Mouse (Mus musculus) splenic B cell, adult 2 months (primary cell): Measurements from ENCODE around the gene 4930512M02Rik.

ENCODE experiments used
- DNase-seq: peaks from one replicate; pipeline ENCODE4 v3.0.0-alpha.2; 2011; ENCODE audit warnings: low read depth, low spot score
- H3K27me3 ChIP-seq: 2 replicates; pipeline ENCODE4 v1.6.1; 2012; ENCODE audit warnings: mild to moderate bottlenecking, low read length, moderate library complexity, mixed read lengths; ENCODE audit not compliant: control insufficient read depth, poor library complexity, insufficient read depth, severe bottlenecking
- H3K36me3 ChIP-seq: 2 replicates; pipeline ENCODE4 v1.6.1; 2012; ENCODE audit warnings: mild to moderate bottlenecking, low read length, moderate library complexity, mixed read lengths; ENCODE audit not compliant: control insufficient read depth, poor library complexity, insufficient read depth, severe bottlenecking

Gene 4930512M02Rik

DNA sequence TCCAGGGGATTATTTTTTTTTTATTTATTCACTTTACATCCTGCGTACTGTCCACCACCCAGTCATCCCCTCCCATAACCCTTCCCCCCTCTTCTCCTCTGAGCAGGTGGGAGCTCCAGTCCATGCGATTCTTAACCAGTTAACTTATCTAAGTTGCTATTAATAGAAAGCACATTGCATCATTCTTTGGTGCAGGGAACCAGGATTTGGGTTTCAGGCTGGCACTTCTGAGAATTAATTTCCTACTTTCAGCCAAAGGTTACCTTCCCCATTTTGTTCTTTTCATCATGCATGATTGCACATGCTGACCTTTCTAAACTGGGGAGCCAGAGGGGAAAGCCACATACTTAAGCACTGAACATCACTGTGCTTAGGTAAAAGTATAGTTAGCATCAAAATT lies 40.3 kb downstream of the 4930512M02Rik start:
- Histone ChIP-seq H3K36me3 (no peaks in the 10 kb centered on the region; the same call in 1 of the 2 replicates), H3K27me3 (no peaks in the 10 kb centered on the region; the same call in 1 of the 2 replicates)
- DNase-seq, result peak; percentile 23

- H3K36me3 ChIP-seq, result no peaks in the 10 kb centered on the region; the same call in 1 of the 2 replicates
- H3K27me3 ChIP-seq, result no peaks in the 10 kb centered on the region; the same call in 1 of the 2 replicates
- DNase-seq, result no peak
These were observed 41.2 kb downstream of the 4930512M02Rik start for GRCm38 (mm10) chr11:11586423-11586822.

DNA sequence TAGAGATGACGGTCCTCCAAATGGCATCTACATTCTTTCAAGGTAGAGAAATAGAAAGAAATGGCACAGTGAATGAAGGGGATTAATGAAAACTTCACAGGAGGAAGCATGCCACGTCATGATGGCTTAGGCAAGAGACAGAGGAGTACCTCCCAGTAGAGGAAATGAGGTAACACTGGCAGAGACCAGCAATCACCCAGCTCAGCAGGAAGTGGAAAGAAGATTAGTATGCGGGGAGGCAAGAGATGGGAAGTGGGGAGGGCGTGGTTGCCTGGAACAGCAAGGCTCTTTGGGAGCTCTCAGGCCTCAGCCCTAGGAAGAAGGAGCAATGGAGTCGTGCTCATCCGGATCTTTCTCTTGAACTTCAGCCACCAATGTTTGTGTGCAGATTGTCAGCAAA lies 53.9 kb downstream of the 4930512M02Rik start:
- Histone ChIP-seq H3K36me3 (no peaks in the 10 kb centered on the region; the same call in 1 of the 2 replicates), H3K27me3 (no peaks in the 10 kb centered on the region)
- DNase-seq, result peak; percentile 43

DNA sequence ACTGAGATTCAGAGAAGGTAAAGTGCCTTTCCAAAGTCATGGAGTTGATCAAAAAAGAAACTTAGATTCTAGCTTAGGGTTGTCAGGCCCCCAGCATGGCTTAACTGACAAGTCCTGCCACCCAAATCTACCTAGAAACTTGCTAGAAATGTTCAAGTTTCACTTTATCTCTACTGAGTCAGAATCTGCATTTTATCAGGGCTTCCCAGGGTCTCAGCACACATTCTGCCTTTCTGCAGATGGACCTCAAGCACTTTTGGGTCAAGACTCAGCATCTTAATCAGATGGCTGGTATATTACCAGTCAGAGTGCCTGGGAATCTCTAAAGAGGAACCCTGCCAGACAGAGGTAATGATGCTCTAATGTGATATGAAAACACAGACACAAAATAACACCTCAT lies 56.9 kb downstream of the 4930512M02Rik start:
- no peak for DNase-seq
- H3K27me3 ChIP-seq, result no peaks in the 10 kb centered on the region
- no peaks in the 10 kb centered on the region; the same call in 1 of the 2 replicates for H3K36me3 ChIP-seq

GRCm38 (mm10) chr11:11569466-11570132 lies 58.0 kb downstream of the 4930512M02Rik start:
- Histone ChIP-seq H3K36me3 (no peaks in the 10 kb centered on the region; the same call in 1 of the 2 replicates), H3K27me3 (no peaks in the 10 kb centered on the region)
- DNase-seq, result peak; percentile 78

- DNase-seq, result no peak
- H3K36me3 ChIP-seq, result no peaks in the 10 kb centered on the region; the same call in 1 of the 2 replicates
- no peaks in the 10 kb centered on the region for H3K27me3 ChIP-seq
These were observed 59.6 kb downstream of the 4930512M02Rik start for GRCm38 (mm10) chr11:11568033-11568432.

DNA sequence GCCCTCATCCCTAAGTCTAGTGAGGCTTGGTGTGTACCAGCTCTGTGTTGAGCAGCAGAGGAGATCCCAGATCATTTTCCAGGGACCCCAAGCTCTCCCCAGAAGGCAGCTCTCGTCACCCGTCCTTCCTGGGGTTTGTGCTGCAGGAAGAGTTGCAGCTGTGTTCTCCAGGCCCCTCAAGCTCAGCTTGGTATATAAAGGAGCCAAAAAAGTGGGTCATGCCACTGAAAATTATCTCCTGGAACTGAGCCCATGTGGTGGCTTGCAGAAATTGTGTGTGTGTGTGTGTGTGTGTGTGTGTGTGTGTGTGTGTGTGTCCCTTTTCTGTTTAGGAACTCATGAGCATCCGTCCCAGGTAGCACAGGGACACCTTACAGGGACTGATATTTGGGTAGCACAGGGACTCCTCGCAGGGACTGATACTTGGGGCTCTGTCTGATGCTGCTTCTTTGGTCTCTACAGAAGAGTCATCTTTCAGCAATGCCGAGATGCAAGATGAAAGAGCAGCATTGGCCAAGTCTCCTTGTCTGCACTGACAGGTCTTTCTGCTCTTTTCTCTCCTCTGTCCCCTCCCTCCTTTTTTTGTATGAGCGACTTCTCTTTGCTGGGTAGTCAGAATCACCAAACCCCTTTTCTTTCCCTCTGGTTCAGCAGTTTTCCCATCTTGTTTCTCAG lies 62.4 kb downstream of the 4930512M02Rik start:
- DNase-seq, result no peak
- no peaks in the 10 kb centered on the region for H3K27me3 ChIP-seq
- no peaks in the 10 kb centered on the region; the same call in 1 of the 2 replicates for H3K36me3 ChIP-seq

DNA sequence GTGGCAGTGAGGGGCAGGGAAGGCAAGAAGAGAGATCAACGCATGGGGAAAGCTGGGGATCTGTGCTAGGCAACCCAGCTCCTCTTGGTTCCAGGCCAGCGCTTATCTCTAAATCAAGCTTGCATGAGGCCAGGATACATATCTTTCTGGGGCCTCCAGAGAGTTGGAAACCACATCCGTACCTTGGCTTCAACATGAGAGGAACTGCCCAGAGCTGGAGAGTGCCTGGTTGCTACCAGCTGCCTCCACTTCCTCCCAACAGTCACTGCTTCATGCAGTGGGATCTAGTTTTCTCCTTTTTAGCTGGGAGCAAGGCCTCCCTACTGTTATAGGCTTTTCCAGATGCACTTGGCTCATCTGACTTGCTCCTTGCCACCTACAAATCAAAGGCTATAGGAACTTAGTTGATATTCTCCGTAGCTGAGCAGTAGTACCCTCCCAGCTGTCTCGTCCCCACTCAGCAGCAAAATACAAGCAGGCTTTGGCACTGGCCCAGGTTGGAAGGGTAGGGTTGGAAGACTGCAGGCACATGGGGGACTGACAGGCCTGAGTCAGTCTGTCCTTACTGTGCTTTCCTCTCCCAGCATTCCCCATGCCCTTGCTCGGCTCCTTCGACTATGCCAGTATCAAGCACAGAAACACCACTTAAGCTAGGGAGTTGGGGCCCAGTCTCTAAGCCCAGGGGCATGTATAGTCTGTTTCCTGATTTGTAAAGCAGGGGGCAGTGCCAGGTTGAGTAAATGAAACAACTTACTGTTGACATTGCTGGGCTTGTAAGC lies 63.2 kb downstream of the 4930512M02Rik start:
- H3K27me3 ChIP-seq, result no peaks in the 10 kb centered on the region
- peak; percentile 67 for DNase-seq
- no peaks in the 10 kb centered on the region; the same call in 1 of the 2 replicates for H3K36me3 ChIP-seq

- Histone ChIP-seq H3K36me3 (no peaks in the 10 kb centered on the region), H3K27me3 (no peaks in the 10 kb centered on the region)
These were observed 66.5 kb downstream of the 4930512M02Rik start for GRCm38 (mm10) chr11:11561118-11561517.

GRCm38 (mm10) chr11:11559099-11559686 lies 68.4 kb downstream of the 4930512M02Rik start:
- Histone ChIP-seq H3K27me3 (no peaks in the 10 kb centered on the region), H3K36me3 (no peaks in the 10 kb centered on the region)
- DNase-seq, result no peak

More at GRCm38 (mm10) chr11:11561118-11561517, 66.5 kb downstream of the 4930512M02Rik start:
- DNase-seq, result no peak

DNA sequence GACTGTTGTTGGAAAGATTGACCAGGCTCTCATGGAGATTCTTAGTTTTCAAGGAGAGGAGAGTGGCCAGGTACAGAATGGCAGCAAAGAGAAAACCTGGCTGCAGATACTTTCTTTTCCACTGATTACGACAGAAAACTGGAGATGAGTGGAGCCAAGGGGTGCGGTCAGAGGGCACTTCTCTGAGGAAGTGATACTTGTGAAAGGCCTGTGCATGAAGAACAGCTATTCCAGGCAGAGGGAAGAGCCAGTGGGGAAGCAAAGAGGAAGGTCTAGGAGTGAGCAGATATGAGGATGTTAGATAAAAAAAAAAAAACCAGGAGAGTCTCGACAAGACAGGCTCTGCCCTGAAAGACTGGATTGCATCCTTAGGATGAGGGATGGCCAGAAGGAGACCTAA lies 69.0 kb downstream of the 4930512M02Rik start:
- peak; percentile 52 for DNase-seq
- no peaks in the 10 kb centered on the region for H3K36me3 ChIP-seq
- H3K27me3 ChIP-seq, result no peaks in the 10 kb centered on the region

- Histone ChIP-seq H3K36me3 (no peaks in the 10 kb centered on the region), H3K27me3 (no peaks in the 10 kb centered on the region)
- DNase-seq, result peak; percentile 91
These were observed 70.3 kb downstream of the 4930512M02Rik start for GRCm38 (mm10) chr11:11557173-11557967.

DNA sequence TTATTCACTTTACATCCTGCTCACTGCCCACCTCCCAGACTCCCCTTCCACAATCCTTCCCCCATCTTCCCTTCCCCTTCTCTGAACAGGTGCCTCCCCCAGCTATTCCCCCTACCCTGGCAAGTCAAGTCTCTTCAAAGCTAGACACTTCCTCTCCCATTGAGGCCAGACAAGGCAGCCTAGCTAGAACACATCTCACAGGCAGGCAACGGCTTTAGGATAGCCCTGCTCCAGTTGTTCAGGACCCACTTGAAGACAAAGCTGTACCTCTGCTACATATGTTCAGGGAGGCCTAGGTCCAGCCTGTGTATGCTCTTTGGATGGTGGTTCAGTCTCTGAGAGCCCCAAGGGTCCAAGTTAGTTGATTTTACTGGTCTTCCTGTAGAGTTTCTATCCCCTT lies 71.4 kb downstream of the 4930512M02Rik start:
- no peaks in the 10 kb centered on the region for H3K27me3 ChIP-seq
- no peak for DNase-seq
- no peaks in the 10 kb centered on the region for H3K36me3 ChIP-seq

GRCm38 (mm10) chr11:11555563-11555962 lies 72.1 kb downstream of the 4930512M02Rik start:
- no peaks in the 10 kb centered on the region for H3K27me3 ChIP-seq
- H3K36me3 ChIP-seq, result no peaks in the 10 kb centered on the region
- no peak for DNase-seq
